Mouse (Mus musculus): ENCODE measurements around the gene Madcam1. TPM values are rescaled to one million over a fixed set of nuclear protein-coding genes. Genes with fewer than 3 reads are reported as not detected.

Gene Madcam1
- polyA plus RNA-seq, 1 experiment from 2014 or later: 0.90 TPM

DNA sequence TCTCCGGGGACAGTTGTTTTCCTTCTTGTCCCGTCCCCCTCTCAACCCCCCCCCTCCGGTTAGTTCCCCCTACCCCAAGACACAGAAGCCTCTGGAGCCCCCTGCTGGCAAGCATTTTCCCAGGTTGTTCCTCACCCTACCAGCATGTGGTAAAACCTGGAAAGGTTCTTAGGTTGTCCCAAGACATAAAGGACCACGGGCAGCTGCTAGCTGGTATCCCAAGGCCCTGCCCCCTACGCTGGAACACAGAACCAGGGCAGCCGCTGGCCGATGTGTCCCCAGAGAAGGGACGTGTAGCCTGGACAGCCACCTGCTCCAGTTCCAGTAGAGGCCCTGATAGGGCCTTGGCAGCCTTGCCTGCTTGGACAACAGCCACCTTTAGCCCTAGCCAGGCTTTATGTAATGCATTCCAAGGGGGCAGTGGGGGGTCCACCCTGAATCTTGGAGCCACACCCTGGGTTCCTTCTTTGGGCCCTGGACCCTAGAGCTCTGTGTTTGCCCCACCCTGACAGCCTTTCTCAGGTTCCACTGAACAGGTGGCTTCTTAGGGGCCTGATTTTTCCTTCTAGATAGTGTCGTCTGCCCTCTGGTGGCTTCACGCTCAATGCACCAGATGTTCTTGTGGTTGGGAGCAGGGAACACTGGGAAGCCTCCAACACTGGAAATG is 18.7 kb downstream of the Madcam1 start:
- peak overlapping the region; percentile 99 for H3K4me2 ChIP-seq (replicated peaks)
- ATAC-seq: no peak
- H3K4me1 ChIP-seq (replicated peaks): peaks cover 27% of the 10 kb centered on the region
- peak overlapping the region; percentile 90 for H3K4me3 ChIP-seq (replicated peaks)
- 4% methylated on average over 10 of the region's 10 CpGs for WGBS
- peak overlapping the region; percentile 88 for H3K9ac ChIP-seq (replicated peaks)
- H3K36me3 ChIP-seq: peaks cover 39% of the 10 kb centered on the region
- H3K9me3 ChIP-seq: no peaks in the 10 kb centered on the region
- 0 out of 2 replicates have a peak overlapping the region, but pooled peaks have one; percentile 39 for H3K27ac ChIP-seq
- no peaks in the 10 kb centered on the region for H3K27me3 ChIP-seq

DNA sequence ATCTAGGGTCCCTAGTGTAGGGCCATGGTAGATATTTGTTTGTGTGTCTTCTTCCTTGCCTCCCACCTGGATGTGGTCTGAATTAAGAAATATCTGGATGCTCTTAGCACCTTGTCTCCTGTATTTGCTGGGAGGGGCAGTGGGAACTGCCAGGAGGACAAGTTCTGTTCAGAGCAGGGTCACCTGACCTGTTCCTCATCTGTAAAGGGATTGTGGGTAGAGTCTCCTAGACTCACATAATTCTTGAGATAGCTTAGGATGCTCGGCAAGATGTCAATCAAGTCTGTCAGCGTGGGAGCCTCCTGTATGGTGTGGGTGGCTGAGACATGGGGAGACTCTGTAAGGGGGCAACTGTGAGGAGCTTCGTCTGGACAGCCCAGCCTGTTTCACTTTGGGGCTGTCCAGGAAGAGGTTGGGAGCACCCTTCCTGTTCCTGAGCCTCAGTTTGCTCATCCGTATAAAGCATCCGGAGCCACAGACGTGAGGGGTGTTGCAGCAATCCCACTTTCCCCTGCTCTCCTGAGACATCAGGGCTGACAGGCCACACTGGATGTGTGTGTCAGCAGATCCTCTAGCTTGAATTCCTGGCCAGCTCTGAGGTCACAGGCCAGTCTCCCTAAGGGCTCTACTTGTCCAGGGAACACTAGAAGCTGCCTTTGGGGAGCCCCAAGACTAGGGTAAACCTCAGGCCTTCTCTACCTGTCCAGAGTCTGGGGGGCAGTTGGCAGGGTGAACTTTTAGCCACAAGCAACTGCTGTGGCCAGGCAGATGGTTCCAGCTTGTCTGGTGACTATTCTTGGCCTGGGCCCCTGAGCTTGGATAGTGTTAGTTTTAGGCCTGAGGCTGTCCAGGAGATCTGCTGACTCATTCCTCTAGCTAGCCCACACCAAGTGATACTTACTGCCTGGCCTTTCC is 19.6 kb downstream of the Madcam1 start:
- Histone ChIP-seq H3K9ac (replicated peaks) (peak overlapping the region; percentile 88; the same call in 1 of the 2 replicates), H3K27ac (no peak overlapping the region), H3K27me3 (no peaks in the 10 kb centered on the region), H3K4me1 (replicated peaks) (peaks cover 27% of the 10 kb centered on the region), H3K4me3 (replicated peaks) (peak overlapping the region; percentile 90), H3K4me2 (replicated peaks) (peak overlapping the region; percentile 99), H3K36me3 (peaks cover 48% of the 10 kb centered on the region), H3K9me3 (no peaks in the 10 kb centered on the region)
- no peak for ATAC-seq
- 93% methylated on average over 6 of the region's 6 CpGs for WGBS

GRCm38 (mm10) chr10:79684770-79685600 is 20.6 kb downstream of the Madcam1 start:
- H3K36me3 ChIP-seq: peaks cover 53% of the 10 kb centered on the region
- H3K4me2 ChIP-seq (replicated peaks): no peak overlapping the region
- no peaks in the 10 kb centered on the region for H3K9me3 ChIP-seq
- H3K9ac ChIP-seq (replicated peaks): no peak overlapping the region
- no peak overlapping the region for H3K4me3 ChIP-seq (replicated peaks)
- no peak for ATAC-seq
- 95% methylated on average over 25 of the region's 25 CpGs for WGBS
- H3K4me1 ChIP-seq (replicated peaks): peaks cover 27% of the 10 kb centered on the region
- H3K27ac ChIP-seq: no peak overlapping the region
- H3K27me3 ChIP-seq: no peaks in the 10 kb centered on the region

DNA sequence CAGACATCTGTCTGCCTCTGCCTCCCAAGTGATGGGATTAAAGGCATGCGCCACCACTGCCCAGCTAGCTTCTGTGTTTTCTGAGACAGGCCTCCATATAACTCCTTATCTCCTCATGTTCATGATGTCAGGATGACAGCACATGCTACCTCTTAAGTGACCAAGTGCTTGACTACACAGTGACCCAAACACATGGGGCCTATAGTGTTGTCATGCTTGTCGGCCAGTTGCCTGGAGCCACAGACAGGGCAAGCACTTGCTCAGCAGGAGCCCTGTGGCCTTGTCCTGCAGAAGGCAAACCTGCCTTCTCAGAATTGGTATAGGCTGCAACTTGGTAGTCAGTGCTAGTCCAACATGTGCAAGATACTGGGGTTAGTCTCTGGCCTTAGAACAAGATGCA is 21.9 kb downstream of the Madcam1 start:
- no peak overlapping the region for H3K4me3 ChIP-seq (replicated peaks)
- no peak overlapping the region for H3K27ac ChIP-seq
- H3K4me1 ChIP-seq (replicated peaks): peaks cover 22% of the 10 kb centered on the region
- H3K27me3 ChIP-seq: no peaks in the 10 kb centered on the region
- peaks cover 53% of the 10 kb centered on the region for H3K36me3 ChIP-seq
- no peak for ATAC-seq
- no peak overlapping the region for H3K4me2 ChIP-seq (replicated peaks)
- H3K9me3 ChIP-seq: no peaks in the 10 kb centered on the region
- no peak overlapping the region for H3K9ac ChIP-seq (replicated peaks)
- WGBS: 90% methylated on average over 2 of the region's 2 CpGs

- WGBS: 100% methylated on average over 1 of the region's 1 CpGs
These were observed 22.3 kb downstream of the Madcam1 start for GRCm38 (mm10) chr10:79686691-79687090.

DNA sequence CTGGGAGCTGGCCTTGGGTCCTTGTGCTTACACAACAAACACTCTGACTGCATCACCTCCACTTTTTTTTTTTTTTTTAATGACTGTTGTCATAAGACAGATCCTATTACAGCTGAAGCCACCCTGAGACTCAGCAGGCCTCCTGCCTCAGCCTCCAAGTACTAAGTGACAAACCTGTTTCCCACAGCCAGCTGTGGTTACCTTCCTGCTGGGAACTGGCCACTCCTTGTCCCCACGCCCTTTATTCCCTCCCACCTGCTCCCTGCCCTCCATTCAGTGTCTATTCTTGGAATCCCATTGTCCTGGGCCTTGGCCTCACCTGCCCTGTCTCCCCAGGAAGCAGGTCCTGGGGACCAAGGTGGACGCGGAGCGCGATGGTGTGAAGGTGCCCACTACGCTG is 23.2 kb downstream of the Madcam1 start:
- no peak for ATAC-seq
- Histone ChIP-seq H3K4me1 (replicated peaks) (peaks cover 20% of the 10 kb centered on the region), H3K4me2 (replicated peaks) (no peak overlapping the region), H3K9ac (replicated peaks) (no peak overlapping the region), H3K27ac (no peak overlapping the region), H3K27me3 (no peaks in the 10 kb centered on the region), H3K4me3 (replicated peaks) (no peak overlapping the region), H3K36me3 (peaks cover 53% of the 10 kb centered on the region), H3K9me3 (no peaks in the 10 kb centered on the region)
- WGBS: 97% methylated on average over 6 of the region's 6 CpGs

More at GRCm38 (mm10) chr10:79686691-79687090, 22.3 kb downstream of the Madcam1 start:
- no peaks in the 10 kb centered on the region for H3K9me3 ChIP-seq
- peaks cover 20% of the 10 kb centered on the region for H3K4me1 ChIP-seq (replicated peaks)
- ATAC-seq: no peak
- no peaks in the 10 kb centered on the region for H3K27me3 ChIP-seq
- no peak overlapping the region for H3K4me2 ChIP-seq (replicated peaks)
- H3K9ac ChIP-seq (replicated peaks): no peak overlapping the region
- H3K36me3 ChIP-seq: peaks cover 53% of the 10 kb centered on the region
- no peak overlapping the region for H3K27ac ChIP-seq
- H3K4me3 ChIP-seq (replicated peaks): no peak overlapping the region

DNA sequence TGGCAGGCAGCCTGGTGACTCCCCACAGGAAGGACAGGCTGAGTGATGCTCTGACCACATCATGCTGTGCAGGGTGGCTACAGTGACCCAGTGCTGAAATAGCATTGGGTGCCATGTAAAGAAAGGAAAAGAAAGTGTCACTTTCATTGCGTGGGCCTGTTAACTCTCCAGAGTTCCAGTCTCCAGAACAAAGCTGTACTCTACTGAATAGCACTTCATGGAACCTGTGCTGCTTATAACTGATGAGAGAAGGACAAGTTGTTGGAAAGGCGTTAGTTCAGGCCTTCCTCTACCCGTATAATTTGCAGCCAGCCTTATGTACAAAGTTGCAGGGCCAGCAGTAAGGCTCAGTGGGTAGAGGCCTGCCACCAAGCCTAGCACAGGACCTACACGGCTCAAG is 24.4 kb downstream of the Madcam1 start, which contains the start of gene Gzmm:
Gzmm (plus strand) TSS at position 301 of the 400 bp plus-strand sequence.
- Histone ChIP-seq H3K4me2 (replicated peaks) (no peak within 1 kb of the TSS), H3K9ac (replicated peaks) (no peak within 1 kb of the TSS), H3K4me1 (replicated peaks) (peaks cover 8% of the 10 kb centered on the region), H3K4me3 (replicated peaks) (no peak within 1 kb of the TSS), H3K36me3 (peaks cover 53% of the 10 kb centered on the region), H3K27ac (no peak within 1 kb of the TSS), H3K9me3 (no peaks in the 10 kb centered on the region), H3K27me3 (no peaks in the 10 kb centered on the region)
- WGBS: 85% methylated on average over 4 of the region's 4 CpGs
- ATAC-seq: no peak

DNA sequence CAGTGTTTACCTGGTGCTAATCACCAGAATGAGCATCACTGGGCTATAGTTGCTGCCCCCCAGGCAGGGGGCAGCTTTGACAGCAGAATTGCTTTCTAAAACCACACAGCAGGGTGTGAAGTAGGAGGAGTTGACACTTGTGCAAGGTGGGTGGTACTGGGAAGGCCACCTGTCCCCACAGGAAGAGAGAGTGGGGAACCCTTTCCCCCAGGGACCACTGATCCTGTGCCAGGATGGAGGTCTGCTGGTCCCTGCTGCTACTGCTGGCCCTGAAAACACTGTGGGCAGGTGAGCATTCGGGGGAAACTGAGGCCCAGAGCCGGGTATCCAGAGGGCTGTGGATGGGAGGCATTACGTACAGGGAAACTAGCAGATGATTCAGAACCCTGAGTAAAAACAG is 24.8 kb downstream of the Madcam1 start:
- no peak overlapping the region for H3K4me2 ChIP-seq (replicated peaks)
- no peaks in the 10 kb centered on the region for H3K9me3 ChIP-seq
- H3K4me3 ChIP-seq (replicated peaks): no peak overlapping the region
- 91% methylated on average over 3 of the region's 3 CpGs for WGBS
- peaks cover 4% of the 10 kb centered on the region for H3K4me1 ChIP-seq (replicated peaks)
- no peaks in the 10 kb centered on the region for H3K27me3 ChIP-seq
- H3K9ac ChIP-seq (replicated peaks): no peak overlapping the region
- no peak for ATAC-seq
- H3K27ac ChIP-seq: no peak overlapping the region
- peaks cover 52% of the 10 kb centered on the region for H3K36me3 ChIP-seq

- Histone ChIP-seq H3K36me3 (peaks cover 23% of the 10 kb centered on the region), H3K4me3 (replicated peaks) (no peak overlapping the region), H3K4me2 (replicated peaks) (no peak overlapping the region), H3K9me3 (no peaks in the 10 kb centered on the region), H3K9ac (replicated peaks) (no peak overlapping the region), H3K27ac (no peak overlapping the region), H3K27me3 (no peaks in the 10 kb centered on the region), H3K4me1 (replicated peaks) (no peaks in the 10 kb centered on the region; the same call in 1 of the 2 replicates)
- no peak for ATAC-seq
- WGBS: 93% methylated on average over 2 of the region's 2 CpGs
These were observed 27.7 kb downstream of the Madcam1 start for GRCm38 (mm10) chr10:79691986-79692548.

DNA sequence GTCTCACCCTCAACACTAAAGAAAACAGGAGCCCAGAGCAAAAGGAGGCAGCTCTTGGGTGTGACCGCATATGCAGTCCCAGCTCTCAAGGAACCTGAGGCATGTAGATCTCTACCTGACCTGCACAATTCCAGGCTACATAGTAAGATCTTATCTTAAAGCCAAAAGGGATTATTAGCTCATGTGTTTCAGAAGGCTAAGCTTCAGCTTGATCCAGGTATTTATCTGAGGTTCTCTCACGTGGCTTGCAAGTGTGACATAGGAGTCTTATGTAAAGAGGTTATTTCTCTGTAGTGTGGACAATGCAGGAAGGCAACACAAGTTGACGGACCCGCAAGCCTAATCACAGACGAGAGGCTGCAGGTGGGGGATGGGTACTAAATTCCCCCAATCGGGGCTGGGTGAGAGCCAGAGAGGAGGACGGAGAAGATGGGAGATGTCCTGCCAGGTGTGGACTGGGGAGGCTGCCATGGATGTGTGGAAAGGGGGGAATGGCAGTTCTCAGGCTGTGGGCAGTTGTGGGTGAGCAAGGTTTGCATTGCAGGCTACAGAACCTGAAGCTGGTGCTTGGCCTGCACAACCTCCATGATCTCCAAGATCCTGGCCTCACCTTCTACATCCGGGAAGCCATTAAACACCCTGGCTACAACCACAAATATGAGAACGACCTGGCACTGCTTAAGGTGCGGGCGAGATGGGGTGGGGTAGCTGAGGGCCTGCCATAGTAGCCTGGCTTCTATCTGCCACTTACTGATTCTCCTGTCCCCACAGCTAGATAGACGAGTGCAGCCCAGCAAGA is 29.4 kb downstream of the Madcam1 start:
- no peaks in the 10 kb centered on the region for H3K27me3 ChIP-seq
- no peaks in the 10 kb centered on the region for H3K9me3 ChIP-seq
- H3K4me1 ChIP-seq (replicated peaks): no peaks in the 10 kb centered on the region; the same call in 1 of the 2 replicates
- H3K4me3 ChIP-seq (replicated peaks): no peak overlapping the region
- H3K4me2 ChIP-seq (replicated peaks): no peak overlapping the region
- ATAC-seq: no peak
- 80% methylated on average over 12 of the region's 12 CpGs for WGBS
- no peak overlapping the region for H3K27ac ChIP-seq
- H3K36me3 ChIP-seq: peaks cover 6% of the 10 kb centered on the region
- H3K9ac ChIP-seq (replicated peaks): no peak overlapping the region; the same call in 1 of the 2 replicates

- H3K9ac ChIP-seq (replicated peaks): 0 out of 2 replicates have a peak overlapping the region, but pooled peaks have one; percentile 7
- H3K36me3 ChIP-seq: peaks cover under 1% of the 10 kb centered on the region
- no peaks in the 10 kb centered on the region; the same call in 1 of the 2 replicates for H3K4me1 ChIP-seq (replicated peaks)
- no peak overlapping the region for H3K4me3 ChIP-seq (replicated peaks)
- WGBS: 87% methylated on average over 6 of the region's 6 CpGs
- no peak overlapping the region for H3K27ac ChIP-seq
- H3K4me2 ChIP-seq (replicated peaks): no peak overlapping the region
- no peaks in the 10 kb centered on the region for H3K9me3 ChIP-seq
- ATAC-seq: no peak
- no peaks in the 10 kb centered on the region for H3K27me3 ChIP-seq
These were observed 30.0 kb downstream of the Madcam1 start for GRCm38 (mm10) chr10:79694379-79694655.

All from midbrain, embryonic 13.5 days (tissue).